Mouse (Mus musculus) limb, embryonic 13.5 days (tissue): ENCODE results near the gene Palb2. TPM values are rescaled to one million over a fixed set of nuclear protein-coding genes. Genes with fewer than 3 reads are reported as not detected.
"Not testable (repeated sequence)": the region's sequence is repeated elsewhere in the genome, so short reads cannot be mapped to it uniquely, and the experiment has no call there.

Source experiments
- ATAC-seq: fragments of 200-750 bp; cut with Nextera tagmentation; 2 replicates; pipeline ENCODE4 v1.8.0; 2017; ENCODE audit warnings: low read depth, moderate number of reproducible peaks, moderate TSS enrichment; ENCODE audit not compliant: low FRiP score
- H3K27ac ChIP-seq: fragments of 300-500 bp; sonication (generic); 2 replicates; pipeline ENCODE4 v1.5.1; 2015; ENCODE audit warnings: inconsistent platforms, mild to moderate bottlenecking, moderate library complexity
- H3K27me3 ChIP-seq: fragments of 300-500 bp; sonication (generic); 2 replicates; pipeline ENCODE4 v1.6.1; 2015; ENCODE audit warnings: mild to moderate bottlenecking, inconsistent platforms
- H3K36me3 ChIP-seq: fragments of 300-500 bp; sonication (generic); 2 replicates; pipeline ENCODE4 v1.6.1; 2015; ENCODE audit warnings: inconsistent platforms, mild to moderate bottlenecking, moderate library complexity
- H3K4me1 ChIP-seq: fragments of 300-500 bp; sonication (generic); 2 replicates; pipeline ENCODE4 v1.6.1; 2015; ENCODE audit warnings: inconsistent platforms
- H3K4me2 ChIP-seq: fragments of 300-500 bp; sonication (generic); replicated peaks from 2 replicates; pipeline ENCODE4 v1.6.1; 2015; ENCODE audit warnings: inconsistent platforms, mild to moderate bottlenecking, moderate library complexity
- H3K4me3 ChIP-seq: fragments of 300-500 bp; sonication (generic); 2 replicates; pipeline ENCODE4 v1.5.1; 2015; ENCODE audit warnings: moderate library complexity, mild to moderate bottlenecking, inconsistent platforms
- H3K9ac ChIP-seq: fragments of 300-500 bp; sonication (generic); 2 replicates; pipeline ENCODE4 v1.6.1; 2015; ENCODE audit warnings: mild to moderate bottlenecking, inconsistent platforms
- H3K9me3 ChIP-seq: fragments of 300-500 bp; sonication (generic); 2 replicates; pipeline ENCODE4 v1.6.1; 2016; ENCODE audit warnings: inconsistent platforms
- WGBS: fragments of 180-500 bp; shearing (Covaris S2); methylation state at CpG from one replicate; pipeline ENCODE4 v1.1.7; 2015; 5-methylcytosine and 5-hydroxymethylcytosine counted together
- polyA plus RNA-seq: library from polyadenylated mRNA; unstranded; fragments of >200 nt; fragmentation: Nextera tagmentation; extraction: Ambion mirVana; gene quantifications from 2 replicates; pipeline ENCODE4 v1.2.1, GENCODE M21; 2015

Gene Palb2
- polyA plus RNA-seq, 1 experiment from 2014 or later, result 16.1 TPM

- no peaks in the 10 kb centered on the region for H3K27me3 ChIP-seq
- peaks cover 73% of the 10 kb centered on the region for H3K36me3 ChIP-seq
- H3K4me3 ChIP-seq, result no peak overlapping the region
- no peak overlapping the region for H3K9ac ChIP-seq
- peaks cover 9% of the 10 kb centered on the region for H3K4me1 ChIP-seq
- ATAC-seq, result no peak
- no peak overlapping the region for H3K27ac ChIP-seq
- no peaks in the 10 kb centered on the region for H3K9me3 ChIP-seq
- no peak overlapping the region for H3K4me2 ChIP-seq
Observed at GRCm38 (mm10) chr7:122137071-122137470, 4.3 kb upstream of the Palb2 start.

- 73% methylated on average over 10 of the region's 10 CpGs for WGBS
Observed at GRCm38 (mm10) chr7:122135070-122135469, 2.3 kb upstream of the Palb2 start.

GRCm38 (mm10) chr7:122133338-122133625, 497 bp upstream of the Palb2 start:
- Histone ChIP-seq H3K36me3 (peaks cover 37% of the 10 kb centered on the region), H3K27me3 (no peaks in the 10 kb centered on the region), H3K4me1 (peaks cover 14% of the 10 kb centered on the region), H3K9ac (peak overlapping the region; percentile 89), H3K9me3 (no peaks in the 10 kb centered on the region), H3K27ac (peak overlapping the region; percentile 73; the same call in 1 of the 2 replicates), H3K4me2 (peak overlapping the region; percentile 70), H3K4me3 (peak overlapping the region; percentile 90)
- no peak for ATAC-seq
- WGBS, result 20% methylated on average over 8 of the region's 8 CpGs

More at GRCm38 (mm10) chr7:122135070-122135469, 2.3 kb upstream of the Palb2 start:
- H3K27me3 ChIP-seq, result no peaks in the 10 kb centered on the region
- peaks cover 53% of the 10 kb centered on the region for H3K36me3 ChIP-seq
- no peak for ATAC-seq
- peaks cover 14% of the 10 kb centered on the region for H3K4me1 ChIP-seq
- no peak overlapping the region for H3K4me2 ChIP-seq
- no peak overlapping the region for H3K9ac ChIP-seq
- H3K4me3 ChIP-seq, result no peak overlapping the region
- no peaks in the 10 kb centered on the region for H3K9me3 ChIP-seq
- H3K27ac ChIP-seq, result no peak overlapping the region

GRCm38 (mm10) chr7:122131834-122132233, 951 bp downstream of the Palb2 start:
- H3K27ac ChIP-seq, result no peak overlapping the region
- peak overlapping the region; percentile 90 for H3K4me3 ChIP-seq
- no peak for ATAC-seq
- peaks cover 14% of the 10 kb centered on the region for H3K4me1 ChIP-seq
- H3K27me3 ChIP-seq, result no peaks in the 10 kb centered on the region
- peak overlapping the region; percentile 89; the same call in 1 of the 2 replicates for H3K9ac ChIP-seq
- peak overlapping the region; percentile 70 for H3K4me2 ChIP-seq
- H3K9me3 ChIP-seq, result no peaks in the 10 kb centered on the region
- peaks cover 38% of the 10 kb centered on the region for H3K36me3 ChIP-seq

GRCm38 (mm10) chr7:122126946-122127345, 5.8 kb downstream of the Palb2 start:
- Histone ChIP-seq H3K36me3 (peaks cover 45% of the 10 kb centered on the region), H3K9ac (no peak overlapping the region), H3K27ac (no peak overlapping the region), H3K9me3 (no peaks in the 10 kb centered on the region), H3K27me3 (no peaks in the 10 kb centered on the region), H3K4me2 (no peak overlapping the region), H3K4me1 (0 out of 2 replicates have a peak, but pooled peaks cover 4% of the 10 kb centered on the region), H3K4me3 (no peak overlapping the region)
- ATAC-seq, result no peak
- WGBS, result 92% methylated on average over 11 of the region's 11 CpGs

GRCm38 (mm10) chr7:122125636-122126035, 7.1 kb downstream of the Palb2 start:
- H3K9ac ChIP-seq, result no peak overlapping the region
- H3K27me3 ChIP-seq, result no peaks in the 10 kb centered on the region
- H3K4me2 ChIP-seq, result no peak overlapping the region
- H3K4me3 ChIP-seq, result no peak overlapping the region
- H3K9me3 ChIP-seq, result no peaks in the 10 kb centered on the region
- H3K27ac ChIP-seq, result no peak overlapping the region
- H3K4me1 ChIP-seq, result no peaks in the 10 kb centered on the region
- 77% methylated on average over 8 of the region's 8 CpGs for whole genome bisulfite sequencing
- H3K36me3 ChIP-seq, result peaks cover 56% of the 10 kb centered on the region
- no peak for ATAC-seq

- Histone ChIP-seq H3K9ac (no peak overlapping the region), H3K4me3 (no peak overlapping the region), H3K4me2 (no peak overlapping the region), H3K27me3 (no peaks in the 10 kb centered on the region), H3K4me1 (no peaks in the 10 kb centered on the region), H3K36me3 (peaks cover 68% of the 10 kb centered on the region), H3K9me3 (no peaks in the 10 kb centered on the region), H3K27ac (no peak overlapping the region)
- ATAC-seq, result no peak
- 83% methylated on average over 4 of the region's 4 CpGs for WGBS
Observed at GRCm38 (mm10) chr7:122123518-122123917, 9.3 kb downstream of the Palb2 start.

GRCm38 (mm10) chr7:122108206-122108605, 24.6 kb downstream of the Palb2 start:
- Histone ChIP-seq H3K9me3 (no peaks in the 10 kb centered on the region), H3K9ac (no peak overlapping the region), H3K4me1 (no peaks in the 10 kb centered on the region), H3K4me3 (no peak overlapping the region), H3K27me3 (no peaks in the 10 kb centered on the region), H3K4me2 (no peak overlapping the region), H3K27ac (no peak overlapping the region), H3K36me3 (peaks cover 45% of the 10 kb centered on the region)
- no peak for ATAC-seq
- WGBS, result 93% methylated on average over 6 of the region's 6 CpGs

GRCm38 (mm10) chr7:122101747-122102244, 31.0 kb downstream of the Palb2 start, which contains the start of gene Ndufab1:
Ndufab1 (minus strand) TSS chr7:122101886.
- Histone ChIP-seq H3K36me3 (peaks cover 20% of the 10 kb centered on the region), H3K4me3 (peak within 1 kb of the TSS; percentile 59), H3K27ac (no peak within 1 kb of the TSS), H3K4me2 (peak within 1 kb of the TSS; percentile 91), H3K27me3 (no peaks in the 10 kb centered on the region), H3K9me3 (no peaks in the 10 kb centered on the region), H3K9ac (peak within 1 kb of the TSS; percentile 88), H3K4me1 (peaks cover 14% of the 10 kb centered on the region)
- ATAC-seq, result peak; percentile 99
- 1% methylated on average over 41 of the region's 43 CpGs for WGBS

GRCm38 (mm10) chr7:122101014-122101746, 31.6 kb downstream of the Palb2 start:
- not testable (repeated sequence) for H3K9me3 ChIP-seq, H3K27ac ChIP-seq, H3K27me3 ChIP-seq
- peaks cover 24% of the 10 kb centered on the region for H3K36me3 ChIP-seq
- WGBS, result 7% methylated on average over 23 of the region's 28 CpGs
- peaks cover 14% of the 10 kb centered on the region for H3K4me1 ChIP-seq
- H3K4me3 ChIP-seq, result peak overlapping the region; percentile 59
- H3K9ac ChIP-seq, result peak overlapping the region; percentile 88
- H3K4me2 ChIP-seq, result peak overlapping the region; percentile 91
- ATAC-seq, result peak; percentile 73

- peaks cover 44% of the 10 kb centered on the region for H3K36me3 ChIP-seq
- no peak overlapping the region for H3K27ac ChIP-seq
- H3K4me3 ChIP-seq, result no peak overlapping the region
- no peak overlapping the region for H3K9ac ChIP-seq
- no peaks in the 10 kb centered on the region for H3K9me3 ChIP-seq
- no peak for ATAC-seq
- no peaks in the 10 kb centered on the region for H3K27me3 ChIP-seq
- H3K4me1 ChIP-seq, result peaks cover 14% of the 10 kb centered on the region
- 60% methylated on average over 4 of the region's 4 CpGs for WGBS
- 0 out of 2 replicates have a peak overlapping the region, but pooled peaks have one; percentile 0 for H3K4me2 ChIP-seq
Observed at GRCm38 (mm10) chr7:122099222-122099621, 33.6 kb downstream of the Palb2 start.

- H3K36me3 ChIP-seq, result peaks cover 53% of the 10 kb centered on the region
- H3K27ac ChIP-seq, result no peak overlapping the region
Observed at GRCm38 (mm10) chr7:122098009-122098408, 34.8 kb downstream of the Palb2 start.

More at GRCm38 (mm10) chr7:122098009-122098408, 34.8 kb downstream of the Palb2 start:
- Histone ChIP-seq H3K4me1 (peaks cover 14% of the 10 kb centered on the region), H3K4me2 (no peak overlapping the region), H3K27me3 (no peaks in the 10 kb centered on the region), H3K9me3 (no peaks in the 10 kb centered on the region), H3K9ac (no peak overlapping the region), H3K4me3 (no peak overlapping the region)
- ATAC-seq, result no peak
- 89% methylated on average over 3 of the region's 3 CpGs for WGBS
